Mouse (Mus musculus) liver, postnatal 0 days (tissue): Measurements from ENCODE around the gene 1700003F12Rik.

Experiments
- CTCF ChIP-seq: sonication (generic); IDR thresholded peaks from 2 replicates; pipeline ENCODE4 v1.5.1; 2016; ENCODE audit warnings: antibody characterized with exemption, low read depth
- EP300 ChIP-seq: IDR thresholded peaks from 2 replicates; pipeline ENCODE4 v1.6.1; 2016; ENCODE audit warnings: antibody characterized with exemption, low read depth, mild to moderate bottlenecking

GRCm38 (mm10) chr2:154581421-154581820 is 34.5 kb downstream of the 1700003F12Rik start:
- TF ChIP-seq EP300, result no peak
- TF ChIP-seq CTCF, result peak; percentile 53
